Mouse (Mus musculus) MEL (cell line): ENCODE measurements around the gene Gm20388. TPM values are rescaled to one million over a fixed set of nuclear protein-coding genes. Genes with fewer than 3 reads are reported as not detected.

ENCODE experiments used
- DNase-seq: peaks from one replicate; pipeline ENCODE4 v3.0.0; 2011; ENCODE audit warnings: low read depth, low spot score
- H3K27ac ChIP-seq: 2 replicates; pipeline ENCODE4 v1.5.1; 2012; ENCODE audit warnings: low read depth, mild to moderate bottlenecking, control low read depth, low read length, moderate library complexity; ENCODE audit not compliant: control insufficient read depth
- H3K27me3 ChIP-seq, 2 experiments: fragments of 150-350 bp in 1 of 2; sonication (generic) in 1 of 2; 2 replicates each; pipeline ENCODE4 v1.6.1; 2012; ENCODE audit warnings: low read length in 2 of 2, mild to moderate bottlenecking in 2 of 2, improper control_type of control experiment in 1 of 2, moderate library complexity in 1 of 2; ENCODE audit not compliant: insufficient read depth in 2 of 2, control insufficient read depth in 1 of 2
- H3K36me3 ChIP-seq, 2 experiments: 2 replicates each; pipeline ENCODE4 v1.6.1; 2012 to 2014; ENCODE audit warnings: low read length in 2 of 2, improper control_type of control experiment in 1 of 2, inconsistent platforms in 1 of 2, mild to moderate bottlenecking in 1 of 2; ENCODE audit not compliant: insufficient read depth in 2 of 2, control insufficient read depth in 1 of 2
- H3K4me1 ChIP-seq, 2 experiments: fragments of 150-350 bp in 1 of 2; sonication (generic) in 1 of 2; 2 replicates each; pipeline ENCODE4 v1.6.1; 2012; ENCODE audit warnings: low read length in 2 of 2, improper control_type of control experiment in 1 of 2, mild to moderate bottlenecking in 1 of 2; ENCODE audit not compliant: insufficient read depth in 2 of 2, control insufficient read depth in 1 of 2
- H3K4me3 ChIP-seq, 2 experiments: fragments of 150-350 bp in 1 of 2; sonication (generic) in 1 of 2; 2 replicates each; pipeline ENCODE4 v1.5.1; 2012; ENCODE audit warnings: low read depth in 2 of 2, low read length in 2 of 2, mild to moderate bottlenecking in 2 of 2, moderate library complexity in 2 of 2, control low read depth in 1 of 2, improper control_type of control experiment in 1 of 2; ENCODE audit not compliant: control insufficient read depth in 1 of 2, insufficient read depth in 1 of 2
- H3K79me2 ChIP-seq: 2 replicates; pipeline ENCODE4 v1.6.1; 2012; ENCODE audit warnings: mild to moderate bottlenecking, low read length, moderate library complexity; ENCODE audit not compliant: control insufficient read depth, poor library complexity, insufficient read depth
- H3K9ac ChIP-seq: 2 replicates; pipeline ENCODE4 v1.6.1; 2012; ENCODE audit warnings: low read depth, mild to moderate bottlenecking, control low read depth, low read length, moderate library complexity; ENCODE audit not compliant: control insufficient read depth, poor library complexity, severe bottlenecking
- H3K9me3 ChIP-seq: fragments of 150-350 bp; sonication (generic); replicated peaks from 2 replicates; pipeline ENCODE4 v1.6.1; 2012; ENCODE audit warnings: mild to moderate bottlenecking, low read length, improper control_type of control experiment, moderate library complexity; ENCODE audit not compliant: insufficient read depth
- BHLHE40 ChIP-seq: IDR thresholded peaks from 2 replicates; pipeline ENCODE4 v1.6.1; 2012; ENCODE audit warnings: low read depth, mild to moderate bottlenecking, inconsistent platforms, low read length, improper control_type of control experiment, borderline replicate concordance
- E2F4 ChIP-seq: IDR thresholded peaks from 2 replicates; pipeline ENCODE4 v1.6.1; 2011; ENCODE audit warnings: low read depth, low read length, improper control_type of control experiment, borderline replicate concordance
- ELF1 ChIP-seq: IDR thresholded peaks from 2 replicates; pipeline ENCODE4 v1.6.1; 2014; ENCODE audit warnings: low read depth, mild to moderate bottlenecking, inconsistent platforms, low read length, improper control_type of control experiment, moderate library complexity
- EP300 ChIP-seq, 2 experiments: IDR thresholded peaks; 2 replicates each; pipeline ENCODE4 v1.6.1; 2011; ENCODE audit warnings: improper control_type of control experiment in 2 of 2, low read length in 2 of 2, low read depth in 1 of 2, mild to moderate bottlenecking in 1 of 2
- ETS1 ChIP-seq: IDR thresholded peaks from 2 replicates; pipeline ENCODE4 v1.6.1; 2012; ENCODE audit warnings: low read depth, mild to moderate bottlenecking, inconsistent platforms, low read length, improper control_type of control experiment, moderate library complexity
- JUND ChIP-seq: IDR thresholded peaks from 2 replicates; pipeline ENCODE4 v1.6.1; 2011; ENCODE audit warnings: low read depth, mild to moderate bottlenecking, improper control_type of control experiment, low read length
- MAFK ChIP-seq: IDR thresholded peaks from 2 replicates; pipeline ENCODE4 v1.6.1; 2011; ENCODE audit warnings: low read depth, mild to moderate bottlenecking, low read length, improper control_type of control experiment, borderline replicate concordance
- MAX ChIP-seq: IDR thresholded peaks from 2 replicates; pipeline ENCODE4 v1.6.1; 2011; ENCODE audit warnings: low read length, improper control_type of control experiment
- MYC ChIP-seq: IDR thresholded peaks from 2 replicates; pipeline ENCODE4 v1.6.1; 2011; ENCODE audit warnings: low read depth, mild to moderate bottlenecking, low read length, improper control_type of control experiment, moderate library complexity
- POLR2A ChIP-seq, 2 experiments: IDR thresholded peaks; 2 replicates each; pipeline ENCODE4 v1.6.1; 2011 to 2012; ENCODE audit warnings: low read length in 2 of 2, mild to moderate bottlenecking in 2 of 2, control low read depth in 1 of 2, improper control_type of control experiment in 1 of 2, low read depth in 1 of 2, moderate library complexity in 1 of 2; ENCODE audit not compliant: control insufficient read depth in 1 of 2, insufficient read depth in 1 of 2, poor library complexity in 1 of 2
- POLR2AphosphoS5 ChIP-seq: IDR thresholded peaks from 2 replicates; pipeline ENCODE4 v1.6.1; 2012; ENCODE audit warnings: low read depth, borderline replicate concordance, mild to moderate bottlenecking, inconsistent platforms, low read length, moderate library complexity, mixed read lengths
- RAD21 ChIP-seq: IDR thresholded peaks from 2 replicates; pipeline ENCODE4 v1.6.1; 2011; ENCODE audit warnings: mild to moderate bottlenecking, low read depth, low read length, improper control_type of control experiment
- RCOR1 ChIP-seq: IDR thresholded peaks from 2 replicates; pipeline ENCODE4 v1.6.1; 2012; ENCODE audit warnings: low read depth, mild to moderate bottlenecking, inconsistent platforms, low read length, improper control_type of control experiment
- SMC3 ChIP-seq: IDR thresholded peaks from 2 replicates; pipeline ENCODE4 v1.6.1; 2011; ENCODE audit warnings: low read depth, low read length, improper control_type of control experiment
- TBP ChIP-seq: IDR thresholded peaks from 2 replicates; pipeline ENCODE4 v1.8.0; 2011; ENCODE audit warnings: low read depth, low read length, improper control_type of control experiment
- UBTF ChIP-seq: IDR thresholded peaks from 2 replicates; pipeline ENCODE4 v1.6.1; 2012; ENCODE audit warnings: low read depth, mild to moderate bottlenecking, inconsistent platforms, low read length, improper control_type of control experiment, moderate library complexity, borderline replicate concordance; ENCODE audit not compliant: insufficient read depth
- USF1 ChIP-seq: IDR thresholded peaks from 2 replicates; pipeline ENCODE4 v1.6.1; 2014; ENCODE audit warnings: low read depth, mild to moderate bottlenecking, inconsistent platforms, low read length, improper control_type of control experiment, moderate library complexity
- USF2 ChIP-seq, 2 experiments: IDR thresholded peaks; 2 replicates each; pipeline ENCODE4 v1.6.1; 2011 to 2012; ENCODE audit warnings: improper control_type of control experiment in 2 of 2, low read length in 2 of 2, borderline replicate concordance in 1 of 2, inconsistent platforms in 1 of 2, low read depth in 1 of 2, mild to moderate bottlenecking in 1 of 2; ENCODE audit not compliant: insufficient read depth in 1 of 2
- ZC3H11A ChIP-seq: IDR thresholded peaks from 2 replicates; pipeline ENCODE4 v1.6.1; 2012; ENCODE audit warnings: low read depth, mild to moderate bottlenecking, inconsistent platforms, low read length, improper control_type of control experiment
- polyA plus RNA-seq, 2 experiments: library from polyadenylated mRNA; stranded (reverse) in 1 of 2; unstranded in 1 of 2; fragments of >175 nt in 1 of 2; fragments of >200 nt in 1 of 2; gene quantifications; 2 replicates each; pipeline versions ENCODE4 v1.2.1 to v1.2.4; 2012; ENCODE audit warnings: low replicate concordance in 2 of 2, low read depth in 1 of 2; ENCODE audit not compliant: insufficient read length in 2 of 2, insufficient read depth in 1 of 2, missing spikeins in 1 of 2
- total RNA-seq: library from RNA; depleted of rRNA; stranded (reverse); fragments of 300-350 nt; gene quantifications from 2 replicates; pipeline ENCODE4 v1.2.3, GENCODE M21; 2012

The Gm20388 gene
- total and polyA plus RNA-seq, 3 experiments = 11.1 to 17.8 TPM; not detected in 1

- peaks cover 4 to 10% of the 10 kb centered on the region in 2 experiments; a peak in 3 of 4 replicates for H3K4me1 ChIP-seq
- no peaks in the 10 kb centered on the region for H3K9me3 ChIP-seq
- no peak overlapping the region for H3K9ac ChIP-seq
- DNase-seq = no peak
- TF ChIP-seq USF1 = no peak
- no peak for TF ChIP-seq POLR2AphosphoS5
- no peak for TF ChIP-seq SMC3
- no peak for TF ChIP-seq BHLHE40
- no peak for TF ChIP-seq ZC3H11A
- TF ChIP-seq RAD21 = no peak
- TF ChIP-seq POLR2A (IDR thresholded peaks at IDR 0.05; ENCODE audit: control insufficient read depth in 1 of 2, insufficient read depth in 1 of 2, low read depth in 1 of 2, low read length in 2 of 2, poor library complexity in 1 of 2) = no peak
- TF ChIP-seq USF2 (IDR thresholded peaks at IDR 0.05; ENCODE audit: borderline replicate concordance in 1 of 2, insufficient read depth in 1 of 2, low read depth in 1 of 2, low read length in 2 of 2) = no peak
- TF ChIP-seq RCOR1 = no peak
- no peak for TF ChIP-seq MAFK
- TF ChIP-seq TBP = no peak
- H3K27ac ChIP-seq = no peak overlapping the region
- no peak overlapping the region for H3K4me3 ChIP-seq
- peaks cover 0 to 5% of the 10 kb centered on the region in 2 experiments; a peak in 2 of 4 replicates for H3K36me3 ChIP-seq
- peaks cover 13% of the 10 kb centered on the region for H3K79me2 ChIP-seq
- H3K27me3 ChIP-seq = no peaks in the 10 kb centered on the region
Measured at GRCm38 (mm10) chr8:122579196-122579595, 2668.6 kb downstream of the Gm20388 start.

DNA sequence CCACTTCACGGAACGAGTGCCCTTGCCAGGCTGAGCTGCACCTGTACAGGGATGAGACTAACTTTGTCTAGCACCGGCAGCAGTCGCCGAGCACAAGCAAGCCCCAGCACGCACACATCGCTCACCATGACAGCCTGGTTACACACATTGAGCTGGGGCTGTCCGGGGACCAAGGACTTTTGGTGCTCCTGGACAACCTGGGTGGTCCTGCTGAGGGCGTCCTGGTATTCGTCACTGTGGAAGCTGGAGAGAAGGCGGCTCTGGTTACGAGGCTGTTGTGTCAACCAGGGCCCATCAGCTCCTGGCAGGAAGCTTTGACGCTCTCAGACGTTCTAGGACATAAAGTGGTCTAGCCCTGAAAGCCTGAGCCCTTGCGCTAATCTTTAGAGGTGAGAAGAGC lies 2670.3 kb downstream of the Gm20388 start:
- DNase-seq = no peak
- Histone ChIP-seq H3K4me3 (no peak overlapping the region), H3K79me2 (peaks cover 7% of the 10 kb centered on the region), H3K27ac (no peak overlapping the region), H3K9ac (no peak overlapping the region), H3K4me1 (no peaks in the 10 kb centered on the region), H3K27me3 (no peaks in the 10 kb centered on the region), H3K36me3 (no peaks in the 10 kb centered on the region), H3K9me3 (no peaks in the 10 kb centered on the region)
- TF ChIP-seq ELF1 (no peak), RCOR1 (no peak), POLR2AphosphoS5 (no peak), ZC3H11A (no peak), BHLHE40 (no peak), MYC (no peak), POLR2A (IDR thresholded peaks at IDR 0.05; ENCODE audit: control insufficient read depth in 1 of 2, insufficient read depth in 1 of 2, low read depth in 1 of 2, low read length in 2 of 2, poor library complexity in 1 of 2) (no peak), ETS1 (no peak), JUND (no peak), MAX (no peak), EP300 (IDR thresholded peaks at IDR 0.05; ENCODE audit: low read depth in 1 of 2, low read length in 2 of 2) (no peak), E2F4 (no peak), RAD21 (no peak), UBTF (no peak)
